Mouse (Mus musculus): Measurements from ENCODE around the gene Col6a3. TPM values are rescaled to one million over a fixed set of nuclear protein-coding genes. Genes with fewer than 3 reads are reported as not detected.
A peak's percentile ranks its signal among the peaks of the same experiment; 100 is the strongest.

Col6a3 gene
- polyA plus RNA-seq, 1 experiment, result 38.6 TPM

DNA sequence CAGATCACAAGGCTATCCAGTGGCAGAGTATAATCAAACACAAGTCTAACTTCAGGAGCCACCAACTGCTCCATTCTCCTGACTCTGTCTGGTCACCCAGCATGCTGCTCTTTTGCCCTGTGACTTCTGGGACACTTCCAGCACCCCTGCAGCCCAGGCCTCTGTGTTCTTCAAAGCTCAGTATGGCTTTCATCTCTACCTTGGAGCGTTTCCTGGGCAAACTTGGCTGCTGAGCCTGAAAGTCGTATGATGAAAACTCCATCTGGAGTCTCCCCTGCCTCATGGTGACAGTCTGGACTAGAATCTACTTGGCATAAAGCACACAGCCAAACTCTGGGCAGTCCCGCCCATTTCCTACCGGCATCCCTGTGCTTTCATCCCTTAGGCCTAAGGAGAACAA lies 95.2 kb downstream of the Col6a3 start:
- TF ChIP-seq MAX (IDR thresholded peaks at IDR 0.05), result no peak
- TF ChIP-seq FOSL1 (IDR thresholded peaks at IDR 0.05; ENCODE audit: insufficient read depth, low read length, poor library complexity, severe bottlenecking), result no peak
- no peak for TF ChIP-seq MYOD1 (IDR thresholded peaks at IDR 0.05; ENCODE audit: control insufficient read depth, insufficient read length, low read depth)
- TF ChIP-seq CTCF (IDR thresholded peaks at IDR 0.05; ENCODE audit: control insufficient read depth, insufficient read depth, insufficient read length), result no peak
- TF ChIP-seq USF1 (IDR thresholded peaks at IDR 0.05; ENCODE audit: low read depth), result no peak
- no peak for TF ChIP-seq CEBPB (IDR thresholded peaks at IDR 0.05; ENCODE audit: low read depth)
- TF ChIP-seq MYOG (IDR thresholded peaks at IDR 0.05; ENCODE audit: control insufficient read depth, extremely low read depth, insufficient read length), result no peak
- H3ac ChIP-seq (ENCODE audit: control insufficient read depth, insufficient read length, low read depth), result no peak overlapping the region
- no peaks in the 10 kb centered on the region for H3K36me3 ChIP-seq (ENCODE audit: control insufficient read depth, insufficient read depth)
- H3K27me3 ChIP-seq (ENCODE audit: control insufficient read depth, insufficient read depth, insufficient read length), result no peaks in the 10 kb centered on the region
- H3K4me3 ChIP-seq (ENCODE audit: insufficient read depth, poor library complexity, severe bottlenecking), result no peak overlapping the region
- no peaks in the 10 kb centered on the region for H3K79me2 ChIP-seq (ENCODE audit: control insufficient read depth, insufficient read depth)
- no peaks in the 10 kb centered on the region for H3K79me3 ChIP-seq (ENCODE audit: low read depth)

DNA sequence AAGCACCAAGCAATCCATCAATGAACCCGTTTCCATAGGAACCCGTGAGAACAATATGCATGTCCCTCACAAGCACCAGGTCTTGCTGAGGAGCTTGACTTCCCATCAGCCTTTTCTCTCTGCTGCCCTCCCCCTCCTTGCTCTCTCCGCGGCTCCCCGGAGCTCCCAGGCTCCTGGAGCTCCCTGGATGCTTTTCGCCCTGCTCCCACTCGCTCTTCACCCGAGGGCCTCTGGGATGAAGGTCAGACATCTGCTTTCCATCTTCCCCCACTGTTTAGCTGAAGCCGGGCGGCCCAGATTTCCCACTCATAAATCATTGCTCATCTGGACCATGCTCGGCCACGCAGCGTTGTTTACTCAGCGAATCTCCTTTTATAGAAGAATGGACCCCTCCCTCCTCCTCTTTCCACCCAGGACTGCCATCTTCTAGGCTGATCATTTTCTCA lies 99.8 kb downstream of the Col6a3 start:
- no peak overlapping the region for H3K4me3 ChIP-seq (ENCODE audit: insufficient read depth, poor library complexity, severe bottlenecking)
- H3K79me2 ChIP-seq (ENCODE audit: control insufficient read depth, insufficient read depth), result no peaks in the 10 kb centered on the region
- TF ChIP-seq FOSL1 (IDR thresholded peaks at IDR 0.05; ENCODE audit: insufficient read depth, low read length, poor library complexity, severe bottlenecking), result no peak
- TF ChIP-seq USF1 (IDR thresholded peaks at IDR 0.05; ENCODE audit: low read depth), result no peak
- no peak for TF ChIP-seq MAX (IDR thresholded peaks at IDR 0.05)
- no peak for TF ChIP-seq CTCF (IDR thresholded peaks at IDR 0.05; ENCODE audit: control insufficient read depth, insufficient read depth, insufficient read length)
- TF ChIP-seq CEBPB (IDR thresholded peaks at IDR 0.05; ENCODE audit: low read depth), result no peak
- TF ChIP-seq MYOG (IDR thresholded peaks at IDR 0.05; ENCODE audit: control insufficient read depth, extremely low read depth, insufficient read length), result no peak
- no peak for TF ChIP-seq MYOD1 (IDR thresholded peaks at IDR 0.05; ENCODE audit: control insufficient read depth, insufficient read length, low read depth)
- H3K27me3 ChIP-seq (ENCODE audit: control insufficient read depth, insufficient read depth, insufficient read length), result no peaks in the 10 kb centered on the region
- H3K36me3 ChIP-seq (ENCODE audit: control insufficient read depth, insufficient read depth), result no peaks in the 10 kb centered on the region
- H3ac ChIP-seq (ENCODE audit: control insufficient read depth, insufficient read length, low read depth), result no peak overlapping the region
- no peaks in the 10 kb centered on the region for H3K79me3 ChIP-seq (ENCODE audit: low read depth)

DNA sequence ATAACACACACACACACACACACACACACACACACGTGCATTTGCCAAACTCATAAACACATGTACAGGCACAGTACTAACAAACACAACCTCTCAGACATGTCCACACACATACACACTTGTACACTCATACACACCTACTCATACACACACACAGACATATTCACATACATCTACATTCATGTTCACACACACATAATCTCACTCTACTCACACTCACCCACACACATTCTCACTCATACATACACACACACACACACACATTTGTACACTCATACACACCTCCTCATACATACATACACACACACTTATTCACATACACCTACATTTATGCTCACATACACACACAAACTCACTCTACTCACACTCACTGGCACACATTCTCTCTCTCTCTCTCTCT lies 100.3 kb downstream of the Col6a3 start:
- H3K4me3 ChIP-seq (ENCODE audit: insufficient read depth, poor library complexity, severe bottlenecking), result no peak overlapping the region
- H3K36me3 ChIP-seq (ENCODE audit: control insufficient read depth, insufficient read depth), result no peaks in the 10 kb centered on the region
- H3K79me3 ChIP-seq (ENCODE audit: low read depth), result no peaks in the 10 kb centered on the region
- no peak for TF ChIP-seq MYOG (IDR thresholded peaks at IDR 0.05; ENCODE audit: control insufficient read depth, extremely low read depth, insufficient read length)
- TF ChIP-seq USF1 (IDR thresholded peaks at IDR 0.05; ENCODE audit: low read depth), result no peak
- TF ChIP-seq CEBPB (IDR thresholded peaks at IDR 0.05; ENCODE audit: low read depth), result no peak
- no peak overlapping the region for H3ac ChIP-seq (ENCODE audit: control insufficient read depth, insufficient read length, low read depth)
- H3K79me2 ChIP-seq (ENCODE audit: control insufficient read depth, insufficient read depth), result no peaks in the 10 kb centered on the region
- H3K27me3 ChIP-seq (ENCODE audit: control insufficient read depth, insufficient read depth, insufficient read length), result no peaks in the 10 kb centered on the region

DNA sequence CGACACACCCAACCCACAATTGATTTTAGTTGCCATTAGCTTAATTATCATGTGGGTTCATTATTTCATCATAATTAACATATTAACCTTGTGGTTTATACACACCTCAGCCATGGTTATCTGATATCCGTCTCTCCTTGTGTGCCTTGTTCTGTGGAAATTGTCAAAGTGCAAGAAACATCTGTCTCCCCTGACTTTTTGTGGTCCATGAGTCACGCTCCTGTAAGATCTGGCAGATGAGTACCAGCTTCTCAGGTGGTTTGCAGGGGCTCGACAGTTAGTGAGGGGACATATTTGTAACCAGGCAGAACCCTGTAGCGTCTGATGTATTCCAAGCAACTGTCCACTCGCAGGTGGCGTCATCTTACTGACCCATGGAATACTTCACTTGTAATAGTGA lies 101.1 kb downstream of the Col6a3 start:
- no peak for TF ChIP-seq CTCF (IDR thresholded peaks at IDR 0.05; ENCODE audit: control insufficient read depth, insufficient read depth, insufficient read length)
- no peak for TF ChIP-seq MYOG (IDR thresholded peaks at IDR 0.05; ENCODE audit: control insufficient read depth, extremely low read depth, insufficient read length)
- peak; percentile 77 for TF ChIP-seq MYOD1 (IDR thresholded peaks at IDR 0.05; ENCODE audit: control insufficient read depth, insufficient read length, low read depth)
- Histone ChIP-seq H3K27me3 (ENCODE audit: control insufficient read depth, insufficient read depth, insufficient read length) (no peaks in the 10 kb centered on the region), H3ac (ENCODE audit: control insufficient read depth, insufficient read length, low read depth) (no peak overlapping the region), H3K36me3 (ENCODE audit: control insufficient read depth, insufficient read depth) (no peaks in the 10 kb centered on the region), H3K79me2 (ENCODE audit: control insufficient read depth, insufficient read depth) (no peaks in the 10 kb centered on the region), H3K4me3 (ENCODE audit: insufficient read depth, poor library complexity, severe bottlenecking) (no peak overlapping the region), H3K79me3 (ENCODE audit: low read depth) (no peaks in the 10 kb centered on the region)

DNA sequence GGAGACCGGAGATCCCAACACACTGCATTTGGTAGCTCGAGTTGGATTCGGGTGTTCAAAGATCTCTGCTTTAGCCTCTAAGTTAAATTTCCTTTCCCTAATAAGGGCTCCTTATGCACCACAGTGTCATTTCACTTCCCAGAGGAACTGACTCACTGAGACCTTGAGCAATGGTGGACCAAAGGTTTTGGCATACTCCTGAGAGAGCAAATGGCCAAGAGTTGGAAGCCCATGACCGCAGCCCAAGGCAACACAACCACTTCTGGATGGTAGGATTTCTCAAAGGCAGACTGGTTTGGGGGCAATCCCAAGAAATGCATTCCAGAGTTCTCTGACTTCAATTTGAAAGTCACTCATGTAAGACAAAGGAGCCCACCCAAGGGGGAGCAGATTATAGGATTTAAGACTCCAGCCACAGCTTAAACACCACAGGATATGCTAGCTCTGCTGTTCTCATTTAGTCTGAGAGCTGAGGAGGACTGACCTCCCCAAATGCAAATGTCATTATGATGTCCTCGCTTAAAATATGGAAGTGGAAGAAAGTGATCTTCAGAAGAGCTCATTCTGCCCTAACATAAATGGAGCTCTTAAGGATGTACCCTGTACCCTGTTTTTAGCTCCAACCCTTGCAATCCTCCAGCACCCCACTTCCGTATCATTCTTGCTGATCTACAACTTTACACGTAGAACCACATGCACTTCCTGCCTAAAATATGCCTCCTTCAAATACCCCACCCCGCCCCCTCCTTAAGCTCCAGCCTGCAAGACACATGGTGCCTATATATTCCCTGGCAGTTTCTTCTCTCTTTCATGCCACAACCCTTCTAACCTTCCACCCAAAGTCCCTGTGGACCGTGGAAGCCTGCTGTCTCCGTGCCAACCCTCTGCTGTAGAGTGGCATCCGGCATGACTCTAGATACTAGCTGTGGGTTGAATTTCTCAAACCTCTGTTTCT lies 103.3 kb downstream of the Col6a3 start:
- Histone ChIP-seq H3K27me3 (ENCODE audit: control insufficient read depth, insufficient read depth, insufficient read length) (no peaks in the 10 kb centered on the region), H3K79me3 (ENCODE audit: low read depth) (no peaks in the 10 kb centered on the region), H3ac (ENCODE audit: control insufficient read depth, insufficient read length, low read depth) (no peak overlapping the region), H3K79me2 (ENCODE audit: control insufficient read depth, insufficient read depth) (no peaks in the 10 kb centered on the region), H3K36me3 (ENCODE audit: control insufficient read depth, insufficient read depth) (no peaks in the 10 kb centered on the region), H3K4me3 (ENCODE audit: insufficient read depth, poor library complexity, severe bottlenecking) (no peak overlapping the region)
- no peak for TF ChIP-seq MYOD1 (IDR thresholded peaks at IDR 0.05; ENCODE audit: control insufficient read depth, insufficient read length, low read depth)
- no peak for TF ChIP-seq MYOG (IDR thresholded peaks at IDR 0.05; ENCODE audit: control insufficient read depth, extremely low read depth, insufficient read length)
- TF ChIP-seq CEBPB (IDR thresholded peaks at IDR 0.05; ENCODE audit: low read depth), result no peak
- TF ChIP-seq CTCF (IDR thresholded peaks at IDR 0.05; ENCODE audit: control insufficient read depth, insufficient read depth, insufficient read length), result no peak
- TF ChIP-seq FOSL1 (IDR thresholded peaks at IDR 0.05; ENCODE audit: insufficient read depth, low read length, poor library complexity, severe bottlenecking), result no peak
- TF ChIP-seq USF1 (IDR thresholded peaks at IDR 0.05; ENCODE audit: low read depth), result no peak
- no peak for TF ChIP-seq MAX (IDR thresholded peaks at IDR 0.05)

DNA sequence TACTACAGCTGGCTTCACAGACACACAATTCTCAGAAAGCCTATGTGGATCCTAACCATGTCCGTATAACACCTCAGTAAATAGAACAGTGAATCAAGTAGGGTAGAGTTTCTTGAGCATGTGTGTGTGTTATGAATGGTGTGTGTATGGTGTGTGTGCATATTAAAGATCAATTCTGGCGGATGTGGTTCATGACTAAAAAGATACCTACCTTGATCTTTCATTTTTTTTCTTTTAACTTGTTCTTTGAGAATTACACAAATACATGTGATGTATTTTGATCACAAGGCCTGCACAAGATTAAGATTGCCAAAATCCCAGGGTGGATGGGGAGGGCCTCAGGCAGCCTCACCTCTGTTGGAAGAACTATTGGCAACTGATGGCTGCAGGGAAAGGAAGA lies 104.9 kb downstream of the Col6a3 start:
- Histone ChIP-seq H3K4me3 (ENCODE audit: insufficient read depth, poor library complexity, severe bottlenecking) (no peak overlapping the region), H3K27me3 (ENCODE audit: control insufficient read depth, insufficient read depth, insufficient read length) (no peaks in the 10 kb centered on the region), H3K36me3 (ENCODE audit: control insufficient read depth, insufficient read depth) (no peaks in the 10 kb centered on the region), H3ac (ENCODE audit: control insufficient read depth, insufficient read length, low read depth) (no peak overlapping the region), H3K79me2 (ENCODE audit: control insufficient read depth, insufficient read depth) (no peaks in the 10 kb centered on the region), H3K79me3 (ENCODE audit: low read depth) (no peaks in the 10 kb centered on the region)
- TF ChIP-seq USF1 (IDR thresholded peaks at IDR 0.05; ENCODE audit: low read depth) (no peak), MYOD1 (IDR thresholded peaks at IDR 0.05; ENCODE audit: control insufficient read depth, insufficient read length, low read depth) (no peak), CEBPB (IDR thresholded peaks at IDR 0.05; ENCODE audit: low read depth) (no peak), FOSL1 (IDR thresholded peaks at IDR 0.05; ENCODE audit: insufficient read depth, low read length, poor library complexity, severe bottlenecking) (no peak), CTCF (IDR thresholded peaks at IDR 0.05; ENCODE audit: control insufficient read depth, insufficient read depth, insufficient read length) (no peak), MYOG (IDR thresholded peaks at IDR 0.05; ENCODE audit: control insufficient read depth, extremely low read depth, insufficient read length) (no peak), MAX (IDR thresholded peaks at IDR 0.05) (no peak)
